Mouse (Mus musculus) testis, postnatal 14 days (tissue): ENCODE data around the gene Cntnap4.

ENCODE experiments used
- DNase-seq: peaks from one replicate; pipeline ENCODE4 v3.0.0; 2021; ENCODE audit warnings: low spot score

Gene Cntnap4

GRCm38 (mm10) chr8:112569471-112570141 is at the start of gene Cntnap4:
TSS of gene Cntnap4 (plus strand) at chr8:112570043.
- no peak for DNase-seq

- DNase-seq: no peak
Observed at GRCm38 (mm10) chr8:112557376-112557775, 12.5 kb upstream of the Cntnap4 start.

- DNase-seq: no peak
Observed at GRCm38 (mm10) chr8:112570541-112570940, 698 bp downstream of the Cntnap4 start.

- DNase-seq: no peak
Observed at GRCm38 (mm10) chr8:112571337-112571904, 1.6 kb downstream of the Cntnap4 start.

DNA sequence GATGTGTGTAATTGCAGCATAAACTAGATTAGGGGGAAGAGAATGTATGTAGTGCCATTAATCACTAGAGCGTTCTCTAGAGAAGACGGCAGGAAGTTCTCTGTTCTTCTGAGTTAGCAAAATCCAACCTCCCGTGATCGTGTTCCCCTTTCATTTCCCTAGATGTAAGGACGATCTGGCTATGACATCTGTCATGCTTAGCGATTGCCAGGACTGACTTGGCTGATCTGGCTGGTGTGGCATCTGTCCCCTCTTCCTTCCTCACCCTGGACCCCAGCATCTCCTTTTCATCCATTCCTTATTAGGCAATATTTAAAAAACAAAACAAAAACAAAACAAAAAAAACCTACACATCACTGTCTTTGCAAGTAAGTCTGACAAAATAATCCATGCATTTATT is 11.6 kb downstream of the Cntnap4 start:
- no peak for DNase-seq

- no peak for DNase-seq
Observed at GRCm38 (mm10) chr8:112583440-112583839, 13.6 kb downstream of the Cntnap4 start.

DNA sequence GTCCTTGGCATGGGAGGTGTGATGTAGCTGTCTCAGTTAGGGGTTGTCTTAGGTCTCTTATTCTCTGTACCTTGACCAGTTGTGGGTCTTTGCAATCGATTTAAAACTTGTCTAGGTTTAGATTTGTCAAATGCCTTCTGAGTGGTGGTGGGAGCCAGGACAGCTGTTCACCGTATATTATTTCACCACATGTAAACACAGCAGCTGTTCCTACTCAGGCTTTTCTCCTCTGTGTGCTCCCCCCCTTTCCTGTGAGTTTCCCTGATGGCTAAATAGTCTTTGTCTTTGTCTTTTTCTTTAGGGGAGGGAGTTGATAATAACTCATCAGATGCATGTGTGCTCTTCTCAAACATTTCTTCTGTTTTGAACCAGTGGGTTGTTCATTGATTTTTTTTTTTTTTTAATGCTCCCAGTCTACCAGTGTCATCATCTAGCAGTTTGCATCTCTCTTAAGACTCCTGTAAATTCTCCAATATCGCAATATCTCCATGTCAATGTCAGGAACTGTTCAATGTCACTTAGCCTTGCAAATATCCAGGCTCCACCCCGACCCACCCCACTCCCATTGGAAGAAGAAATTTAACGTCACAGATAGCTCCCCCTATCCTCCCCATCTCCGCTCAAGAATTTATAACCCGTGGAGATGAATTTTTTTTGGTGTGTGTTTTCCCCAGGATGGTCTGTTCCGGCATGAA is 18.7 kb downstream of the Cntnap4 start:
- DNase-seq: no peak

- DNase-seq: no peak
Observed at GRCm38 (mm10) chr8:112589052-112589389, 19.2 kb downstream of the Cntnap4 start.

- no peak for DNase-seq
Observed at GRCm38 (mm10) chr8:112596023-112596776, 26.4 kb downstream of the Cntnap4 start.

- DNase-seq: no peak
Observed at GRCm38 (mm10) chr8:112599975-112600374, 30.1 kb downstream of the Cntnap4 start.

DNA sequence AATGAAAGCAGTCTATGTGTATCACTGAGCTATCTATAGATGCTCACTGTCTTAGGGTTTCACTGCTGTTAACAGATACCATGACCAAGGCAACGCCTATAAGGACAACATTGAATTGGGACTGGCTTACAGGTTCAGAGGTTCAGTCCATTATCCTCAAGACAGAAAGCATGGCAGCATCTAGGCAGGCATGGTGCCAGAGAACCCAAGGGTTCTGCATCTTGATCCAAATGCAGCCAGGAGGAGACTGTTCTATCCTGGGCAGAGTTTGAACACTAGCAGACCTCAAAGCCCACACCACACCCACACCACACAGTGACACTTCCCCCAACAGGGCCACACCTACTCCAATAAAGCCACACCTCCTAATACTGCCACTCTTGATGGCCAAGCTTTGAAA is 31.3 kb downstream of the Cntnap4 start:
- DNase-seq: no peak

- no peak for DNase-seq
Observed at GRCm38 (mm10) chr8:112610121-112610520, 40.3 kb downstream of the Cntnap4 start.

DNA sequence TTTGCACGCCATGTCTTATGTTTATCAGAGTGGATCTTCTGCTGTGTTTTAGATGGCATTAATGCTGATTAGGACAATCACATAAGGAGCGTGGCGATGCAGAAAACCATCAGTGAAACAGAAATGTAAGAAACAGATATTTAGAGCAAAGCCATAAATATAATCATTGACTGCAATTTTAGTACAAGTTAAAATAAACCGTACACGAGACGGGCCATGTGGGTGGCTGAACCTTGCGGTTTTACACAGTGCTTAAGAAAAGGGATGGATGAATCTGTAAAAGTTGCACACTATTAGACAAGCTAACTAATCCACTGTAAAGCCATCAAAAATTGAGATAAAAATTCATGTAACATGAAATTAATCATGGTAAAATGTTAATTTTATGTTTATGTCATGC is 58.9 kb downstream of the Cntnap4 start:
- no peak for DNase-seq

DNA sequence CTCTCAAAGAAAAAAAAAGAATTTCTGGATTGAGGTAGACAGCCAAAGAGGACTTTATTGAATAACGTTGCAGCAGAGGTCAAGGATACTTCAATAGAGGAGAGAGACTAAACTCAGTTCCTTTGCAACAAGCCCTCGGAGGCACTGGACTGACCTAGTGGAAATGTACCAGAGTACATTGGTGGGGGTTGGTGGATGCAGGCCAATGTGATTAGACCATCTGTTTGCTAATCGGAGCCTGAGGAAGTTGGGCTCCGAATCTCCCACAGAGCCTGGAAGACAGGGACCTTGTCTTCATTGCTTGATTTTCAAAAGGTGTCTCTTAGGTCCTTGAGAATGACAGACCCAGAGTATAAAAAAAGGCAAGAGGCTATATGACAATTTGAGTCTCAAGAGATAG is 82.8 kb downstream of the Cntnap4 start:
- DNase-seq: no peak

DNA sequence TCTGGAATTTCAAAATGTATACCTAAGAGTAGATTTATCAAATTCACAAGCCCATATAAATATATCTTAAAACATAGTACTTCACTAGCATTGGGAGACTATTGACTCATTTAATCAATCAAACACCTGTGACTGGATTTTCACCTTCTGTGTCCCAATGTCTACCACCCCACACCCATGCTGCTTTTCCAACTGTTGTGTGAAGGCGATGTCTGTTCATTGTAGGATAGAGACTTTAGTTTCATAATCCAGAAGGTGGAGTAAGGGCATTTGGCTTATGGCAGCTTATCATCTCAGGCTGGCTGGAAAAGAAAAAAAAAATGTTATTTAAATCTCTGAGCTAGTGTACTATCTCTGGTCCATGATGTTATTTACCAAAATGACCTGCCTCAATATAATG is 83.4 kb downstream of the Cntnap4 start:
- no peak for DNase-seq

- DNase-seq: no peak
Observed at GRCm38 (mm10) chr8:112653994-112654393, 84.2 kb downstream of the Cntnap4 start.

DNA sequence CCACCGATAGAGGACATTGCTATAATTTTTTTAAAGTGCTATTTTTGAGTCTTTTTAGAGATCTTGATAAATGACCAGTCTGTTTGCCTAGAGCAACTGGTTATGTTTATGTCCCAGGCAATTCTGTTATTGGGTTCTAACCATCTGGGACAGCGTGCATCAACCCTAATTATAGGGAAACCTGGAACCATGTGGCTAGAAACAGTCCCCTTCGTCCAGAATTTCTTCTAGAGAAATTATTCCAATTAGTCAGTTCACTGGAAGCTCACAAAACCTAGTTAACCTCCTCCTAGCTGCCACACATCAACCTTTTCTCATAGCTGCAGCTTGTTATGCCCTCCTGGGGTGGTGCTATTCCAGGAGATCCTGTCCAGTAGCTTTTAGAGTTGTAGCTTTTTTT is 94.2 kb downstream of the Cntnap4 start:
- no peak for DNase-seq

DNA sequence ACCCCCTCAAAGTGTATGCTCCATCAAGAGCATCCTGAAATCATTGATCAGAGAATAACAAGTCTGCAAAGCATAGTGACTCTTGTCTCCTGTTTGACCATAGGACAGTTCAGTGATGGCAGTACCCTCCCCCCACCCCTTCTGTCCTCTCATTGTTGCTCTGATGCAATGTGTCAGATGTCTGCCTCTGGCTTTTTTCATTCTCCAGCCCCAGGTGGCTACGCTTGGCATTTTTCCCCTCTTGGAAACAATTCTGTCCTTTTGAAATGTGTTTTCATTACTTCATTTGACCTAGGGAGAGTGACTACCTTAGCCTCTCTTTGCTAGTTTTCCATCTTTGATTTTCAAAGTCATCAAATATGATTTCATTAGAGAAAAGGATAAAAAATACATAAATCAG is 104.8 kb downstream of the Cntnap4 start:
- no peak for DNase-seq

DNA sequence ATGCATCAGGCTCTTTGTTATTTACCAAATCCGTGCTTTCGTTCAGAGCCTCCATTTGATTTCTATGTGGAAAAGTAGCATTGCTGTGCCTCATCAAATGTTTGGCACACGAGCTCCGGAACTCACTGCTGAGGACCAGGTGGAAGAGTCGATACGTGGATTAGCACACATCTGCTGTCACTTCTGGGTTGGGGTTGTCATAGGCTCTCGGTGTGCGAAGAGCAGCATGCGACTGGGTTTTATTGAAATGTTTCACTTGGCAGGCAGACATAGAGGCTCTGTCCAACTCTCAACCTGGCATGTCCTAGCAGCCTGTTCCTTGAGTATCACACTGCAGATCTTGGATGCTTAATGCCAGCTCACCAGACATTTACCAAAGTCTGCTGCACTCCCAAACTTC is 111.9 kb downstream of the Cntnap4 start:
- no peak for DNase-seq

DNA sequence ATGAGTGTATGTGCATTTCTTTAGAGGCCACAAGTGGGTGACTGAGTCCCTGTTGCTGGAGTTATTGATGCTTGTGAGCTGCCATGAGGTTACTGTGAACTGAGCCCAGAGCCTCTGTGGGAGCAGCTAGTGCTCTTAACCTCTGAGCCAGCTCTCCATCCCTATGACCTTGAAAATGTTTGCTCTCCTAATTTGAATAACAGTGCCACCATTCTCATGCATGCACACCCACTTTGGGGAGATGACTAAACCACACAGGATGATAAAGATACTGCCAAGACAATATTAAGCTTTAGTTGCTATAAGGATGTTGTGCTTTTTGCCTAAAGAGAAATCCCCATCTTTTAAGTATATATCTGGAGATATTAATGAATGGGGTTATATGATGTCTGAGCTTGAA is 125.9 kb downstream of the Cntnap4 start:
- no peak for DNase-seq

GRCm38 (mm10) chr8:112698141-112698540 is 128.3 kb downstream of the Cntnap4 start:
- DNase-seq: no peak

DNA sequence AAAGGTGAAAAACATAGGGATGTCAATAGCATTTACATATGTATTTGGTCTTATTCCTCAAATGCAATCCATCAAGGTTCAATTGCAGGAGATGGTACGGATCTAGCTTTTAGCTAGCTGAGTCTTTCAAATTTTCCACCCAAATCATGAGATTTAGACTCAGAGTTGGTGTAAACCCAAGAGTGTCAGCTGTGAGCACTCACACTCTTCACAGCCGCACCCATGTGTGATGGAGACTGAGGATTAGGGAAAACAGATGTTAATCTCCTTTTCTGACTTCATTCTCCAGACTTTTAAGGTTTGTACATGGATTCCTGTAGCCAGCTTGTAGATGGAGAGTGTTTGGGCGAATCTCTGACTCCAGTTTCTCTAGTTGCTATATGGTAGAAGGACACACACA is 147.1 kb downstream of the Cntnap4 start:
- DNase-seq: no peak

DNA sequence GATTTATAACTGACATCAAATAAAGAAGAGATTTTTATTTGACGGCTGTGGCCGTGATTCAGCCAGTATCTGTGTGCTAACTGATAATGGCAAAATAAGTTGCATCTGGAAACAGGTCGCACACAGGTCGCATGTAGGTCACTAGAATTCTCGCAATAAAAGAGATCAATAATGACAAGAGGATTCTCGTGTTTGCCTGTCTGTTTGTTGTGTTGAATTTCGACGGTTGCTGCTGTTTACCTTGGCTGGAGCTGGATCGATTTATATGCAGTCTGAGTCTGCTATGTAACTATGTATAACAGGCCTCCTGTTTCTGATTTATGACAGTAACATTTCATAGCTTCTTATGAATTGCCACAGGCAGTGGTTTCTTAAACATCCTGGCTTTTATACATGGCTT is 155.1 kb downstream of the Cntnap4 start:
- no peak for DNase-seq
